Mouse (Mus musculus): ENCODE results near the gene Pcdh7. TPM values are rescaled to one million over a fixed set of nuclear protein-coding genes. Genes with fewer than 3 reads are reported as not detected.

The Pcdh7 gene
- polyA plus RNA-seq (2015; fragmentation: Nextera tagmentation; extraction: Ambion mirVana): 4.2 and 5.0 TPM in 2 replicates

GRCm38 (mm10) chr5:57717906-57718875 is at the start of gene Pcdh7:
Pcdh7 (plus strand) TSS chr5:57717967.

Measured in spleen, postnatal 0 days (tissue).